Mouse (Mus musculus): Measurements from ENCODE around the gene Fam241a.

Fam241a gene

GRCm38 (mm10) chr3:127837154-127837865 is 58.8 kb downstream of the Fam241a start, which contains the start of gene Ap1ar:
TSS of gene Ap1ar (minus strand) at chr3:127837523.
- peak; percentile 94 for DNase-seq (ENCODE audit: low read depth, low spot score)

GRCm38 (mm10) chr3:127836798-127837153 is 59.3 kb downstream of the Fam241a start:
- peak; percentile 34 for DNase-seq (ENCODE audit: low read depth, low spot score)

GRCm38 (mm10) chr3:127835594-127835993 is 60.5 kb downstream of the Fam241a start:
- peak; percentile 6 for DNase-seq (ENCODE audit: low read depth, low spot score)

- DNase-seq (ENCODE audit: low read depth, low spot score), result no peak
These were observed 62.1 kb downstream of the Fam241a start for GRCm38 (mm10) chr3:127834040-127834439.

GRCm38 (mm10) chr3:127831079-127831478 is 65.0 kb downstream of the Fam241a start:
- no peak for DNase-seq (ENCODE audit: low read depth, low spot score)

GRCm38 (mm10) chr3:127830183-127830582 is 65.9 kb downstream of the Fam241a start:
- DNase-seq (ENCODE audit: low read depth, low spot score), result no peak

- no peak for DNase-seq (ENCODE audit: low read depth, low spot score)
These were observed 69.0 kb downstream of the Fam241a start for GRCm38 (mm10) chr3:127827123-127827522.

GRCm38 (mm10) chr3:127826503-127826902 is 69.6 kb downstream of the Fam241a start:
- DNase-seq (ENCODE audit: low read depth, low spot score), result no peak

- no peak for DNase-seq (ENCODE audit: low read depth, low spot score)
These were observed 71.9 kb downstream of the Fam241a start for GRCm38 (mm10) chr3:127823886-127824863.

GRCm38 (mm10) chr3:127821209-127821608 is 74.9 kb downstream of the Fam241a start:
- no peak for DNase-seq (ENCODE audit: low read depth, low spot score)

GRCm38 (mm10) chr3:127820400-127820799 is 75.7 kb downstream of the Fam241a start:
- no peak for DNase-seq (ENCODE audit: low read depth, low spot score)

All from 3T3-L1 (cell line).